Mouse (Mus musculus) CH12.LX (cell line): ENCODE data around the gene Lysmd3.

Experiments
- CTCF ChIP-seq, 2 experiments: IDR thresholded peaks in 1 of 2; conservative IDR thresholded peaks in 1 of 2; 2 replicates each; pipeline ENCODE4 v1.5.1; 2011 to 2012; ENCODE audit warnings: low read depth in 2 of 2, low read length in 2 of 2, improper control_type of control experiment in 1 of 2, inconsistent platforms in 1 of 2, mild to moderate bottlenecking in 1 of 2, moderate library complexity in 1 of 2
- IRF4 ChIP-seq: IDR thresholded peaks from 2 replicates; pipeline ENCODE4 v1.6.1; 2014; ENCODE audit warnings: low read depth, mild to moderate bottlenecking, inconsistent platforms, low read length, improper control_type of control experiment
- KAT2A ChIP-seq: IDR thresholded peaks from 2 replicates; pipeline ENCODE4 v1.6.1; 2012; ENCODE audit warnings: low read length, improper control_type of control experiment, inconsistent platforms; ENCODE audit not compliant: insufficient replicate concordance
- MAZ ChIP-seq: IDR thresholded peaks from 2 replicates; pipeline ENCODE4 v1.6.1; 2012; ENCODE audit warnings: low read depth, mild to moderate bottlenecking, inconsistent platforms, low read length, improper control_type of control experiment, moderate library complexity
- NELFE ChIP-seq: IDR thresholded peaks from 2 replicates; pipeline ENCODE4 v1.6.1; 2011; ENCODE audit warnings: low read depth, low read length, improper control_type of control experiment
- POLR2A ChIP-seq: IDR thresholded peaks from 2 replicates; pipeline ENCODE4 v1.6.1; 2011; ENCODE audit warnings: low read depth, mild to moderate bottlenecking, improper control_type of control experiment, low read length
- RAD21 ChIP-seq: IDR thresholded peaks from 2 replicates; pipeline ENCODE4 v1.6.1; 2011; ENCODE audit warnings: low read depth, mild to moderate bottlenecking, low read length, improper control_type of control experiment, moderate library complexity
- SMC3 ChIP-seq: IDR thresholded peaks from 2 replicates; pipeline ENCODE4 v1.6.1; 2011; ENCODE audit warnings: low read depth, low read length, improper control_type of control experiment
- TBP ChIP-seq: conservative IDR thresholded peaks from 2 replicates; pipeline ENCODE4 v1.6.1; 2011; ENCODE audit warnings: low read depth, low read length, improper control_type of control experiment
- USF2 ChIP-seq: conservative IDR thresholded peaks from 2 replicates; pipeline ENCODE4 v1.6.1; 2011; ENCODE audit warnings: low read depth, low read length, improper control_type of control experiment
- ZC3H11A ChIP-seq: IDR thresholded peaks from 2 replicates; pipeline ENCODE4 v1.6.1; 2012; ENCODE audit warnings: low read depth, mild to moderate bottlenecking, inconsistent platforms, low read length, improper control_type of control experiment
- ZNF384 ChIP-seq: IDR thresholded peaks from 2 replicates; pipeline ENCODE4 v1.6.1; 2012; ENCODE audit warnings: low read depth, low read length, improper control_type of control experiment, inconsistent platforms

DNA sequence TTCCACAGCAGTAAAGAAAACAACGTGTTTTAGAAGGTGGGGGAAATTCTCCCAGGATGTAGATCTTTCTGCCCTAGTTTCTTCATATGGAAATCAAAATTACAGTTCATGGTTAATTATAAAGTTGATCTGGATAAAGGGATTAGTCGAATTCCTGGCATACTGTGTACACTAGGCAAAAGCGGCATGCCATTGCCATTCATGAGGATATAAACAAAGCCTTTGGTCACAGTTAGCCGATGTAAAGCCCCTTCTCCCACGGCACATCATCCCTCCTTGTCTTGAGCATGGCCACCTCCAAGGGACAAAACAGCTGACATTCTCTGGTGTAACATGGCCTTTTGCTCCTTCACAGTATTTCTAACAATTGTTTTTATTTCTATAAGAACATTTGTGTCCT, 26.9 kb upstream of the Lysmd3 start:
- TF ChIP-seq CTCF (conservative IDR thresholded peaks at IDR 0.05 in 1 of 2, IDR thresholded peaks at IDR 0.05 in 1 of 2; ENCODE audit: low read depth in 2 of 2, low read length in 2 of 2) = no peak
- no peak for TF ChIP-seq TBP
- no peak for TF ChIP-seq ZNF384
- no peak for TF ChIP-seq ZC3H11A
- TF ChIP-seq KAT2A = no peak
- TF ChIP-seq POLR2A = no peak
- TF ChIP-seq SMC3 = no peak
- TF ChIP-seq RAD21 = no peak
- TF ChIP-seq USF2 = no peak
- no peak for TF ChIP-seq IRF4
- no peak for TF ChIP-seq MAZ
- TF ChIP-seq NELFE = no peak
